Mouse (Mus musculus) hindbrain, embryonic 10.5 days (tissue): Measurements from ENCODE around the gene Gm10031. TPM values are rescaled to one million over a fixed set of nuclear protein-coding genes. Genes with fewer than 3 reads are reported as not detected.

Experiments
- DNase-seq: peaks from one replicate; pipeline ENCODE4 v3.0.0-alpha.2; 2017; ENCODE audit warnings: low spot score
- H3K27ac ChIP-seq: fragments of 300-500 bp; sonication (generic); 2 replicates; pipeline ENCODE4 v1.5.1; 2016; ENCODE audit warnings: mild to moderate bottlenecking, moderate library complexity
- H3K27me3 ChIP-seq: fragments of 300-500 bp; sonication (generic); 2 replicates; pipeline ENCODE4 v1.6.1; 2016; ENCODE audit warnings: mild to moderate bottlenecking; ENCODE audit not compliant: poor library complexity, insufficient read depth, severe bottlenecking
- H3K36me3 ChIP-seq: fragments of 300-500 bp; sonication (generic); 2 replicates; pipeline ENCODE4 v1.6.1; 2016; ENCODE audit warnings: mild to moderate bottlenecking, moderate library complexity
- H3K4me1 ChIP-seq: fragments of 300-500 bp; sonication (generic); replicated peaks from 2 replicates; pipeline ENCODE4 v1.6.1; 2016; ENCODE audit warnings: mild to moderate bottlenecking
- H3K4me3 ChIP-seq: fragments of 300-500 bp; sonication (generic); 2 replicates; pipeline ENCODE4 v1.5.1; 2016; ENCODE audit warnings: mild to moderate bottlenecking, moderate library complexity
- H3K9me3 ChIP-seq: fragments of 300-500 bp; sonication (generic); 2 replicates; pipeline ENCODE4 v1.6.1; 2016; ENCODE audit warnings: mild to moderate bottlenecking, moderate library complexity
- WGBS: fragments of 180-500 bp; shearing (Covaris S2); methylation state at CpG from one replicate; pipeline ENCODE4 v1.1.7; 2016; 5-methylcytosine and 5-hydroxymethylcytosine counted together
- polyA plus RNA-seq: library from polyadenylated mRNA; unstranded; fragments of >200 nt; fragmentation: Nextera tagmentation; extraction: Ambion mirVana; gene quantifications from 2 replicates; pipeline ENCODE4 v1.2.1, GENCODE M21; 2016

The Gm10031 gene
- polyA plus RNA-seq, 1 experiment from 2014 or later: 0.35 TPM

DNA sequence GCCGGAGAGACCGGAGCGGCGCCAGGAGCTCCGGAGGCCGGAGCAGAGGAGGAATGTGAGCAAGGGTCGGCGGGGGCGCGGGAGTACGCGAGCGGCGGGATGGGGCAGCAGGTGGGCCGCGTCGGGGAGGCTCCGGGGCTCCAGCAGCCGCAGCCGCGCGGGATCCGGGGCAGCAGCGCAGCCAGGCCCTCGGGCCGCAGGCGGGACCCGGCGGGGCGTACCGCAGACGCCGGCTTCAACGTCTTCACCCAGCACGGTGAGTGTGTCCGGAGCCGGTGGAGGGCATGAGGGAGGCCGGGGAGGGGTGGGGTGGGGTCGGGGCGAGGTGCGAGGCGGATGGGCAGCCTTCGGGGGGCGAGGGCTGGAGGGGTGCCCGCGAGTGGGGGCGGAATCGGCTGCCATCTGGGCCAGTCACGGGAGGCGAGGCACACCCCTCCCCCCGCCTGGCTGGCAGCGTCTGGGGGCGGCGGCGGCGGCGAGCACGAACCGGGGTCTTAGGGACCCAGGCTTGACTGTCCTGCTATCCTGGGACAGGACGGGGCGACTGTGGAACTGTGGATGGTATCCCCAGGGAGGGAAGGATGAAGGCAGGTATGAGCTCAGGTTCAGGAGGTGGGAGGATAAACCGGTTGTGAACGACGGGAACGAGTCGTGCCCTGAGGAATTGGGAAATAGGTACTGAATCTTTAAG, 35.3 kb downstream of the Gm10031 start:
- Histone ChIP-seq H3K36me3 (no peaks in the 10 kb centered on the region), H3K9me3 (no peaks in the 10 kb centered on the region), H3K27me3 (peaks cover 3% of the 10 kb centered on the region; the same call in 1 of the 2 replicates), H3K27ac (peak overlapping the region; percentile 98), H3K4me3 (peak overlapping the region; percentile 78), H3K4me1 (peaks cover 23% of the 10 kb centered on the region)
- under 1% methylated on average over 64 of the region's 66 CpGs for WGBS
- peak; percentile 69 for DNase-seq

DNA sequence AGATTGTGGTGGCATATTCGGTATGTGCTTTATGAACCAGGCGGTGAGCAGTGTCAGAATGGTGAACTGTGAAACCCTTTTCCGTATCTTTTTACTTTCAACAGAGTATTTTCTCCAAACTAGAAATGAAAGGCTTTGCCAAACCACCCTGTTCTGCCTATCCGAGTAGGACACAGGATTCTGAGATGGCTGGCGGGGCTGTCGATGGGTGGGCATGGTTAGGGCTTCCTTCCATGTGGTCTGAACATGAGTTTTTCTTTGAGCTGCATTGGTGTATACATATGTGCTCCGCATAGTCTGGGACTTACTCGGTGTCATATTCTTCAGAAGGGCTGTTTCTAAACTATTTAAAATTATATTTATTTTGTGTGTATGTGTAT, 35.8 kb downstream of the Gm10031 start:
- Histone ChIP-seq H3K27me3 (peaks cover 3% of the 10 kb centered on the region; the same call in 1 of the 2 replicates), H3K9me3 (no peaks in the 10 kb centered on the region), H3K4me3 (peak overlapping the region; percentile 78), H3K36me3 (no peaks in the 10 kb centered on the region), H3K4me1 (peaks cover 23% of the 10 kb centered on the region), H3K27ac (peak overlapping the region; percentile 98)
- WGBS: 25% methylated on average over 8 of the region's 8 CpGs
- DNase-seq: no peak

DNA sequence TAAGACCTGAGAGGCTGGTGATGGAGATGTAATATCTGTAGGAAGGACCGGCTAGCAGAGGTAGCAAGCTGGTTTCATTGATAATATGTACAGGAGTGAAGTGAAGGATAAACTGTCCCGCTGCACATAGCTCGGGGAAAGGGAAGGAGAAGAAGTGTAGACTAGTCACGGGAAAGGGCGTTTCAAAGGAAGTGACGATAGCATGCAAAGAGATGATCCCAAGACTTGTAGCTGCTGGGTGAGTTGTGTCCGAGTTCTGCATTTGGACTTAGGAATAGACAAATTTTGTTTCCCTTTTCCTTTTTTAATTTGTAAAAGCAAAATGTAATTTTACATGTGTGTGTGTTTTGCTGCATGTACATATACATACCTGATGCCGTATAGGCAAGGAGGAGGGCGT, 36.7 kb downstream of the Gm10031 start:
- WGBS: 92% methylated on average over 9 of the region's 9 CpGs

DNA sequence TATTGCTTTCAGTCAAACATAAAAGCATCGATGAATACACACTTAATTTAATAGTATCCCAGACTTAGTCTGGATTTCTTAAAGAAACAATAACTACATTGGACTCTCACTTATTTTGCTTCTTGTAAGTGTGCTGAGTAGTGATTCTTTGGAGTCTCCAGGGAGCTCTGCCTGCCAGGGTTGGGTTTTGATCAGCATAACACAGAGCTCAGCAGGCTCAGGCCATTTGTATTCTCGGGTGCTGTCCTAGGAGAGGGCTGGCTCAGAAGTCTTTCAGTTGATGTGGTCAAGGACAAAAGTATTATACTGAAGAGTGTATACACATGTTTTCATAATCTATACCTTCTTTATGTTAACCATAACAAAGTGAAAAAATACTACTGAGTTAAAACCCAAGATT, 41.5 kb downstream of the Gm10031 start:
- Histone ChIP-seq H3K27me3 (no peaks in the 10 kb centered on the region), H3K4me3 (no peak overlapping the region), H3K36me3 (peaks cover 10% of the 10 kb centered on the region; the same call in 1 of the 2 replicates), H3K27ac (no peak overlapping the region), H3K9me3 (no peaks in the 10 kb centered on the region), H3K4me1 (peaks cover 5% of the 10 kb centered on the region)
- WGBS: 63% methylated on average over 2 of the region's 2 CpGs
- DNase-seq: no peak

More for the DNA sequence above, 36.7 kb downstream of the Gm10031 start:
- DNase-seq: no peak
- Histone ChIP-seq H3K4me1 (peaks cover 23% of the 10 kb centered on the region), H3K4me3 (peak overlapping the region; percentile 78; the same call in 1 of the 2 replicates), H3K9me3 (no peaks in the 10 kb centered on the region), H3K36me3 (peaks cover 8% of the 10 kb centered on the region; the same call in 1 of the 2 replicates), H3K27ac (no peak overlapping the region), H3K27me3 (peaks cover under 1% of the 10 kb centered on the region; the same call in 1 of the 2 replicates)

DNA sequence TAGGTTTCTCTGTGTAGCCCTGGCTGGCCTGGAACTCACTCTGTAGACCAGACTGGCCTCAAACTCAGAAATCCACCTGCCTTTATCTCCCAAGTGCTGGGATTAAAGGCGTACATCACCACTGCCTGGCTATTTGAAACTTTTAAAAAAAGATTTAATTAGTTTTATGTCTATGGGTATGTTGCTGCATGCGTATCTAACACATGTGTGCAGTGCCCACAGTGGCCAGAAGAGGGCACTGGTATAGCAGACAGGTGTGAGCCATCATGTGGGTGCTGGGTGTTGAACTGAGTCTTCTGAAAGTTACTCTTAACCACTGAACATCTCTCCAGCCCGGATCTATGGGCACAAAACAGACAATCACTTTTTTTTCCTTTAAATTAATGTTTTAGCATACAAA, 42.3 kb downstream of the Gm10031 start:
- Histone ChIP-seq H3K4me1 (no peaks in the 10 kb centered on the region), H3K27ac (no peak overlapping the region), H3K27me3 (no peaks in the 10 kb centered on the region), H3K36me3 (peaks cover 10% of the 10 kb centered on the region; the same call in 1 of the 2 replicates), H3K4me3 (no peak overlapping the region), H3K9me3 (no peaks in the 10 kb centered on the region)
- no peak for DNase-seq
- WGBS: 95% methylated on average over 3 of the region's 3 CpGs

DNA sequence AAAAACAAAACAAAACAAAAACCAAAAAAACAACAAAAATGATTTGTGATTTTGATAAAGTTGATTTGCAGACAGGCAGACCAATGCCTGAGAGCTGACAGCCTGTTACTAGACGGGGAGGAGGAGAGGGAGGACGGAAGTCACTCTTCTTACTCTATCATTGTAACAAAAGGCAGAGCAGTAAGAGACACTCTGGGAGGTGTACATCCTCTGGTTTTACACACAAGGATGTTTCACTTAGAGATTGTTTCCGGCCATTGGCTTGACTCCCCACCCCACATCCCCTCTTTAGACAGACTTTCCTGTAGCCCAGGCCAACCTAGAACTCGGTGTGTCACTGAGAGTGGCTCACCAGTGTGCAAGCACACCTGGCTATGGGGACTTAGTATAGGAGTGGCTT, 45.8 kb downstream of the Gm10031 start:
- H3K36me3 ChIP-seq: peaks cover 10% of the 10 kb centered on the region; the same call in 1 of the 2 replicates
- H3K4me3 ChIP-seq: no peak overlapping the region
- 92% methylated on average over 4 of the region's 4 CpGs for WGBS
- no peak overlapping the region for H3K27ac ChIP-seq
- no peaks in the 10 kb centered on the region for H3K27me3 ChIP-seq
- no peaks in the 10 kb centered on the region for H3K9me3 ChIP-seq
- no peaks in the 10 kb centered on the region for H3K4me1 ChIP-seq
- DNase-seq: no peak

DNA sequence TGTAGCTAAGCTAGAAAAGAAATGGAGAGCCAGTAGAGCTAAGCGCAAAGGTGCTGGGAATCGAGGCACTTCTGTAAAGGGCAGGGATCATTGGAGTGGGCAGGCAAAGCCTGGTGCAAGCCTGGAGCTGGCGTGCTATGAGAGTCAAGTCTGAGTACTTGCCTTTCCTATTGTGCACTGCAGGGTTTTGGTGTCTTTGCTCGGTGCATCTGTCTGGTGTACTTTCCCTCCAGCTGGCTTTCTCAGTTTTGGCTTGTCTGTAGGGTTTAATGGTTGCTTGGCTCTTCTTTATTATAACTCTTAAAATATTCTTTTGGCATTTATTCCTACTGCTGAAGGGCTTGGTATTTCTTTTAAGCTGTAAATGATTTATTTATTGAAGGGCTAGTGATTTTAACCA, 49.1 kb downstream of the Gm10031 start:
- Histone ChIP-seq H3K27me3 (no peaks in the 10 kb centered on the region), H3K4me1 (no peaks in the 10 kb centered on the region), H3K4me3 (no peak overlapping the region), H3K27ac (no peak overlapping the region), H3K36me3 (no peaks in the 10 kb centered on the region), H3K9me3 (no peaks in the 10 kb centered on the region)
- 85% methylated on average over 4 of the region's 4 CpGs for WGBS
- no peak for DNase-seq

Other genes with a start within 250 kb of the Gm10031 start
- gene Tdrd5, start 220.3 kb upstream of the Gm10031 start, polyA plus RNA-seq: 0.22 TPM in 1 of 2 replicates, not detected in the other
- not detected in 2 replicates for gene Nphs2, start 213.3 kb upstream of the Gm10031 start, polyA plus RNA-seq
- gene Gm2000, start 158.0 kb upstream of the Gm10031 start, polyA plus RNA-seq: 882 and 901 TPM in 2 replicates
- 0.05 and 0.85 TPM in 2 replicates for gene Axdnd1, start 102.9 kb upstream of the Gm10031 start, polyA plus RNA-seq
- 22.2 and 29.7 TPM in 2 replicates for gene Soat1, start 49.7 kb upstream of the Gm10031 start, polyA plus RNA-seq
- 5.1 and 5.3 TPM in 2 replicates for gene Abl2, start 34.8 kb downstream of the Gm10031 start, polyA plus RNA-seq
- gene Tor3a, start 150.3 kb downstream of the Gm10031 start, polyA plus RNA-seq: 7.2 and 7.5 TPM in 2 replicates
- gene Fam20b, start 195.1 kb downstream of the Gm10031 start, polyA plus RNA-seq: 19.4 and 19.9 TPM in 2 replicates